Mouse (Mus musculus) thymus, adult 2 months (tissue): ENCODE results near the gene Slc20a1.

ENCODE experiments used
- CTCF ChIP-seq: fragments of 200-500 bp; IDR thresholded peaks from 2 replicates; pipeline ENCODE4 v1.5.1; 2012; ENCODE audit warnings: mild to moderate bottlenecking, control low read depth, low read length, moderate library complexity, borderline replicate concordance; ENCODE audit not compliant: control insufficient read depth, poor library complexity, insufficient read depth; ENCODE audit errors: extremely low read depth
- POLR2A ChIP-seq: fragments of 200-500 bp; IDR thresholded peaks from 2 replicates; pipeline ENCODE4 v1.6.1; 2012; ENCODE audit warnings: mild to moderate bottlenecking, low read length, control low read depth, moderate library complexity; ENCODE audit not compliant: control insufficient read depth, poor library complexity, insufficient read depth; ENCODE audit errors: extremely low read depth

DNA sequence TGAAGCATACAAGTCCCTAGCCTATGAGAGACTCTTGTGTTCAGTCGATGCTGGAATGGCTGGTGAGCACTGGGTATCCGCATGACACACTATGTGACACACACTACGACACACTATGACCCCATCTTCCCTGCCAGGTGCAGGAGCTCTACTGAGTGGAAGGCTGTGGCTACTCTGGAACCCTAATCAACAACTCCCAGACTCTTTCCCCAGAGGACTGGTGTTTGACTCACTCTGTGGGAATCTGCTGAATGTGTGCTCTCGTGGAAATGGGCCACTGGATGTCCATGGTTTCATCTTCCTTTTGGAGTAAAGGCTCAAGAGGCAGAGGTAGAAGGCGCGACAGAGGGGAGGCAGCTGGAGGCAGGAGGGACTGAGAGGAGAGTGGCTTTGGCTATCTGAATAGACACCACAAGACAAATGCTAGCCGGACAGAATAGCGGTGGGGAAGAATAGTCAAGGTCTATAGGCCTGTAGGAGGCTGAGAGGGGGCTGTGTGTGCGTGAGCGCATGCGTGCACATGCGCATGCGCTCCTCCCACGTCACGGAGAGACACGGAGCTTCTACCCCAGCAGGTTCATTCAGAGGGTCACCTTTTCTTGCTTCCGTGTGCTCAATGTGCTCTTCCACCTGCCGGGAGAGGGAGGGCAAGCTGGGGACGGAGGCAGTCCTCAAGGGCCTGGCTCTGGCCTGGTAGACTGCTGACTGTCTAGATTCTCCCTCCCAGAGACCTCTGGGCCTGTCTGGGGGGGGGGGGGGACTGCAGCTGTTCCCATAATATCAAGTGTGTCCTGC, 54.5 kb downstream of the Slc20a1 start:
- no peak for TF ChIP-seq POLR2A
- no peak for TF ChIP-seq CTCF
